Mouse (Mus musculus) C2C12 (cell line): Measurements from ENCODE around the gene Vmn1r42. TPM values are rescaled to one million over a fixed set of nuclear protein-coding genes. Genes with fewer than 3 reads are reported as not detected.
"Not testable (repeated sequence)": the region's sequence is repeated elsewhere in the genome, so short reads cannot be mapped to it uniquely, and the experiment has no call there.

Source experiments
- H3K27me3 ChIP-seq: one replicate; pipeline ENCODE4 v1.6.1; 2011; ENCODE audit not compliant: control insufficient read depth, insufficient read depth, insufficient read length
- H3K36me3 ChIP-seq: one replicate; pipeline ENCODE4 v1.6.1; 2011; ENCODE audit not compliant: control insufficient read depth, insufficient read depth
- H3K4me3 ChIP-seq: one replicate; pipeline ENCODE4 v1.5.1; 2011; ENCODE audit warnings: mild to moderate bottlenecking, control low read depth; ENCODE audit not compliant: poor library complexity, insufficient read depth, severe bottlenecking
- H3K79me2 ChIP-seq: one replicate; pipeline ENCODE4 v1.6.1; 2011; ENCODE audit not compliant: control insufficient read depth, insufficient read depth
- H3K79me3 ChIP-seq: one replicate; pipeline ENCODE4 v1.6.1; 2011; ENCODE audit warnings: low read depth, control low read depth
- H3ac ChIP-seq: one replicate; pipeline ENCODE3; 2011; ENCODE audit warnings: low read depth; ENCODE audit not compliant: control insufficient read depth, insufficient read length
- CEBPB ChIP-seq: IDR thresholded peaks from one replicate; pipeline ENCODE4 v1.6.1; 2011; ENCODE audit warnings: low read depth, mild to moderate bottlenecking, control low read depth, moderate library complexity
- CTCF ChIP-seq: IDR thresholded peaks from one replicate; pipeline ENCODE4 v1.5.1; 2011; ENCODE audit not compliant: control insufficient read depth, insufficient read depth, insufficient read length
- FOSL1 ChIP-seq: IDR thresholded peaks from one replicate; pipeline ENCODE4 v1.8.0; 2011; ENCODE audit warnings: mild to moderate bottlenecking, low read length; ENCODE audit not compliant: poor library complexity, insufficient read depth, severe bottlenecking
- MAX ChIP-seq: IDR thresholded peaks from one replicate; pipeline ENCODE4 v1.6.1; 2011; ENCODE audit warnings: mild to moderate bottlenecking, control low read depth
- MYOD1 ChIP-seq: IDR thresholded peaks from one replicate; pipeline ENCODE4 v1.6.1; 2011; ENCODE audit warnings: low read depth; ENCODE audit not compliant: control insufficient read depth, insufficient read length
- MYOG ChIP-seq: IDR thresholded peaks from one replicate; pipeline ENCODE4 v1.6.1; 2011; ENCODE audit not compliant: control insufficient read depth, insufficient read length; ENCODE audit errors: extremely low read depth
- USF1 ChIP-seq: IDR thresholded peaks from one replicate; pipeline ENCODE4 v1.6.1; 2011; ENCODE audit warnings: low read depth, mild to moderate bottlenecking, control low read depth, moderate library complexity
- long read RNA-seq, 2 experiments: library from polyadenylated mRNA; unstranded; transcript quantifications; one replicate each; pipeline ENCODE4 v2.0.0; 2019 to 2020
- polyA plus RNA-seq: library from polyadenylated mRNA; unstranded; fragments of >200 nt; fragmentation: generic; extraction: Trizol; gene quantifications from one replicate; pipeline ENCODE4 v1.2.1, GENCODE M21; 2012; ENCODE audit warnings: missing spikeins

Vmn1r42 gene
- polyA plus RNA-seq = not detected
- long read RNA-seq, experiment 1 = 0 reads
- long read RNA-seq, experiment 2 = 0 reads

DNA sequence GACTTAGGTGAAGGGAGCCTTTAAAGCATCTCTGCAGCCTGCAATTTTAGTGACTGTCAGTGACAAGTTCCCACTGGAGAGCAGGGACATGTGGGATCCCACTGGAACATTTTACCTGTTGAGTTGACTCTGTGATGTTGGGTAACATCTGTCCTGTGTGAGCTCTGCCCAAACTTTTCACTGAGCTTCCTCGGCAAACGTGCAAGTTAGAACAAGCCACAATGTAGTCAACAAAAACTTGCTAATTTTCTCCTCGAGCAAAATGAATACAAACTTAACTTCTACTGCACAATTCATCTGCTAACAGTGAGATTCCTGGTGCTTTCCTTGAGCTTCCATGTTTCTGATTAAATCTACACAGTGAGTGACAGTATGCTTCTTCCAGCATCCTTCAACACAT is at the start of gene Vmn1r42, which contains the start of gene Vmn1r43:
TSS of gene Vmn1r42 (minus strand) at position 101 of the 400 bp plus-strand sequence.
TSS of gene Vmn1r43 (minus strand) at position 101 of the 400 bp plus-strand sequence.
- H3K79me2 ChIP-seq, H3K36me3 ChIP-seq, H3K79me3 ChIP-seq, H3K27me3 ChIP-seq, H3K4me3 ChIP-seq, H3ac ChIP-seq: not testable (repeated sequence)

DNA sequence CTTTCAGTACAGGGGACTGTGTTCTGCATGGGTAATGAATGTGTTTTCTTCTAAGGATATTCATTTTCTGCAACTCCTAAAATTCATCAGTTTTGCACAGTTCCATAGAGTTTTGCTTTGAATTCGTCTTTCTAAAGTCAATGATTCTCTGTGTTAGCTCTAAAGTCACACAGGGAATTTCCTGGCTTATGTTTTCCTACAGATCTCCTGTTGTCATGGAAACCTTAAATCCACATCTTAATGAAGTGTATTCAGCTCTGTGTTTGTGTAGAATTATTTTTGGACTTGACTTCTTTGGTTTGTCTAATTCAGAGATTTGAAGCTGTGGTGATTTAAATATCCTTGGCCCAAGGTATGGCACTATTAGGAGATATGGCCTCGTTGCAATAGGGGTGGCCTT is 7.6 kb upstream of the Vmn1r42 start:
- Histone ChIP-seq H3K79me3 (no peaks in the 10 kb centered on the region), H3K27me3 (no peaks in the 10 kb centered on the region), H3K4me3 (no peak overlapping the region), H3K79me2 (no peaks in the 10 kb centered on the region), H3K36me3 (no peaks in the 10 kb centered on the region), H3ac (no peak overlapping the region)
- no peak for TF ChIP-seq CTCF
- TF ChIP-seq FOSL1 = no peak
- no peak for TF ChIP-seq MYOG
- TF ChIP-seq CEBPB = no peak
- TF ChIP-seq MAX = no peak
- TF ChIP-seq MYOD1 = no peak
- no peak for TF ChIP-seq USF1

DNA sequence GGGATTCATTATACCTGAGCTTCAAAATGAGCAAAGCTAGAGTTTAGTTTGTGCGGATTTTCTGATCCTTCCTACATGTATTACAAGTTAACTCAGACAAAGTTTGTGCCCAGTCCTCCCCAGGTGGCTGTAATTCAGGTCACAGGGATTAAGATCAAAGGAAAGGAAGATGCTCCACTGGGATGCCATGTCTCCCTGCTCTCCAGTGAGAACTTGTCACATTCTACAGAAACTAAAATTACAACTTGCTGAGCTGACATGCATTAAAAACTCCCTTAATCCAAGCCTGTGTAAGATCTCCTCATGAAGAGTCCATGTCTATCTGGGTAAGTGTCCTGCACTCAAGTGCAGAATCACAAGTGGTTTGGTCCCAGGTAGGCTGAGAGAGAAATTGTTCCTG is 7.1 kb upstream of the Vmn1r42 start, which contains the start of gene Vmn1r44:
TSS of gene Vmn1r44 (plus strand) at position 301 of the 400 bp plus-strand sequence.
- Histone ChIP-seq H3K27me3 (no peaks in the 10 kb centered on the region), H3K79me3 (no peaks in the 10 kb centered on the region), H3K36me3 (no peaks in the 10 kb centered on the region), H3K79me2 (no peaks in the 10 kb centered on the region), H3ac (no peak within 1 kb of the TSS), H3K4me3 (no peak within 1 kb of the TSS)
- TF ChIP-seq USF1 (no peak), MYOG (no peak), MAX (no peak), CTCF (no peak), FOSL1 (no peak), MYOD1 (no peak), CEBPB (no peak)

DNA sequence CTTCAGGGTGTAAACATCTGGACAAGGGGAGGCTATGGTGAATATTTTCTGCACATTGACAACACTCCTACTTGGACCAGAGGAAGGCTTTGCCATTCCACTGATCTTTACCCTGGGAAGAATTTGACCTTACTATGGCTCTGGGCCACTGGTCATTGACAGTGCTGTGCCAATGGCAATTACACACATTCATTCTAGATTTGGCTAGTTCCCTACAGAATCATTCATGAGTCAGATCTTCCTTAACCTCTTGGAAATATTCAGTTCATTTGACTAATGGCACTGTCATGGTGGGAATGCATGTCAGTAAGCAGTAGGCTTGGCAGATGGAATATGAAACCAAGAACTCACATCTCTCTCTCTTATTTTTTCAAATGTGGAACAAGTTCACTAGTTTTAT is 4.7 kb upstream of the Vmn1r42 start:
- H3K4me3 ChIP-seq = no peak overlapping the region
- H3K36me3 ChIP-seq = no peaks in the 10 kb centered on the region
- no peaks in the 10 kb centered on the region for H3K79me3 ChIP-seq
- peak; percentile 63 for TF ChIP-seq FOSL1
- TF ChIP-seq USF1 = no peak
- no peak for TF ChIP-seq MYOG
- TF ChIP-seq CTCF = no peak
- no peak overlapping the region for H3ac ChIP-seq
- no peaks in the 10 kb centered on the region for H3K27me3 ChIP-seq
- H3K79me2 ChIP-seq = no peaks in the 10 kb centered on the region

DNA sequence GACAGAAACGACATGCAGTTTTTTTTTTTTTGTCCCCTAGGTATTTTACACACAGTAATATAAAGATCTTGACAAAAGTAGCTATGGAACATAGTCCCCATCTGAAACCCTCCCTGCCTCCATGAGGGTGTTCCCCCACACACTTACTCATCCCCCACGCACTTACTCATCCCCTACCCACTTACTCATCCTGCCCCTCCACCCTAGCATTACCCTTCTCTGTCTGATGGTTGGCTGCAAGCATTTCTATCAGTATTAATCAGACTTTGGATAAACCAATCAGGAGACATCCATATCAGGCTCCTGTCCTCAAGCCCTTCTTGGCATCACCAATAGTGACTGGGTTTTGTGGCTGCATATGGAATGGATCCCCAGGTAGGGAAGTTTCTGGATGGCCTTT is 750 bp upstream of the Vmn1r42 start:
- H3K27me3 ChIP-seq = no peaks in the 10 kb centered on the region
- no peaks in the 10 kb centered on the region for H3K36me3 ChIP-seq
- no peak overlapping the region for H3ac ChIP-seq
- H3K79me2 ChIP-seq = no peaks in the 10 kb centered on the region
- TF ChIP-seq FOSL1 (peak; percentile 70), MAX (no peak)
- no peak overlapping the region for H3K4me3 ChIP-seq
- no peaks in the 10 kb centered on the region for H3K79me3 ChIP-seq

DNA sequence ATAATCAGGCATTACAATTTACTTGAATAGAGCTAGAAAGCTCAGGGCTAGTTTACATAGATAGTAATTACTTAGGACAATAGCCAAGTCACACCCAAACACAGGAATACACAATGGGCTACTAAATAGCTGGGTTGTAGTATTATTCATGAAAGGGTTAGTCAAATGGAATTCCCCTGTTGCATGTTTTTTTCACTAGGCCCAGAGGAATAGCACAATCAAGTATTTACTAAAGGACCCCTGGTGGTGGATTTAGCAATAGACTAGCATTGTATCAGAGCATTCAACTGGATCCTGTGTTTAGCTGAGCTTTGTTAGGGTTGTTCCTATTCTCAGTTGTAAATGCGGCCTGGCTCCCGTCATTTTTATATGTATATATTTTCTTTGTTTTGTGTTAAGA is 8.2 kb downstream of the Vmn1r42 start:
- no peaks in the 10 kb centered on the region for H3K27me3 ChIP-seq
- no peaks in the 10 kb centered on the region for H3K36me3 ChIP-seq
- H3K4me3 ChIP-seq = no peak overlapping the region
- no peaks in the 10 kb centered on the region for H3K79me2 ChIP-seq
- TF ChIP-seq MYOG (no peak), CEBPB (peak; percentile 8)
- H3K79me3 ChIP-seq = no peaks in the 10 kb centered on the region
- H3ac ChIP-seq = no peak overlapping the region

DNA sequence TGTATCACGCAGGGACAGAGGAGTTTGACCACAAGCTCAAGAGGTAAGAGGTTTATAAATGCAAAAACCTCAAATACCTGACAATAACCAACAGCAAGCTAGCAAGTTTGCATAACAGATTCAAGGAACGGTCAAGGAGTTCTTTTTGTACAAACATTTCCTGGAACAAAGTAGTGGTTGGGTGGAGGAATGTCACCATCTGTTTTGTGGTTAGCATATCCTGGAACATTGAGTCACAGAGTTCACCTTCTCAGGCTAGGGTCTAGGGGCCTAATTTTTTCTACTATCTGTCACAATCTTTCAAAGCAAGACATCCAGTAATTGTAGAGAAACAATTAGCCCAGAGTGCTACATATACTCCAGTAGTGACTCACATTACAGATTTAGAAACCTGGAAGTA is 8.9 kb downstream of the Vmn1r42 start:
- H3K4me3 ChIP-seq = no peak overlapping the region
- H3ac ChIP-seq = no peak overlapping the region
- no peaks in the 10 kb centered on the region for H3K79me2 ChIP-seq
- TF ChIP-seq FOSL1 (peak; percentile 30), USF1 (no peak), CTCF (no peak), MAX (no peak), MYOG (no peak), CEBPB (no peak), MYOD1 (peak; percentile 71)
- no peaks in the 10 kb centered on the region for H3K27me3 ChIP-seq
- H3K79me3 ChIP-seq = no peaks in the 10 kb centered on the region
- no peaks in the 10 kb centered on the region for H3K36me3 ChIP-seq
